Comparison of ENCODE assay signal across 19 mouse cellular contexts in the genomic region with DNA sequence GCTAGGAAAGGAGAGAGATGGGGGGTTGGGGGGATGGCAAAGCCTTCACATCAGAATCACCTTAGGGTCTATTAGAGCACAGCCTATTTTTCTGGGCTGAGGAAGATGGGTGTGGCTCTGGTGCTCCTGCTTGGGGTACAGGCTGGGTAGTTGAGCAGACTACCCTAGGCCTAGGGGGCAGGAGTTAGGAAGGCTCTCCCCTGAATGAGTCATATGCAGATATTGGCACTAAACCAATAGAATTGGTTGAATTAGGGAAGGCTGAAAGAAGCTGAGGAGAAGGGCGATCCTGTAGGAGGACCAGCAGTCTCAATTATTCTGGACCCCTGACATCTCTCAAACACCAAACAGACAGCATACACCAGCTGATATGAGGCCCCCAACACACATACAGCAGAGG. TPM values are rescaled to one million over a fixed set of nuclear protein-coding genes. Genes with fewer than 3 reads are reported as not detected.
DNase-seq lines count a peak whose midpoint lies in the region; ATAC-seq and TF ChIP-seq lines count a peak whose summit lies in the region.
"Had no signal": no experiment of that assay in that cellular context is flagged by ENCODE, and none has a peak within 500 bp of the region (broad histone marks: within the 10 kb centered on the region; RNA-seq: fewer than 3 reads in every experiment).

No protein-coding gene starts in this region.

- WGBS in intestine, postnatal 0 days, result 92% methylated on average over 1 of the region's 1 CpGs
- WGBS in intestine, embryonic 16.5 days, result 83% methylated on average over 1 of the region's 1 CpGs

- TF ChIP-seq CTCF in intestine, postnatal 0 days (IDR thresholded peaks at IDR 0.05; ENCODE audit: low read depth), result no peak

- no peaks in the 10 kb centered on the region for H3K9me3 ChIP-seq in intestine, postnatal 0 days (ENCODE audit: control insufficient read depth)
- no peaks in the 10 kb centered on the region for H3K9me3 ChIP-seq in intestine, embryonic 16.5 days (ENCODE audit: control insufficient read depth, low read length)
- H3K9me3 ChIP-seq: embryonic facial prominence, embryonic 12.5 days; heart, embryonic 13.5 days; hindbrain, embryonic 15.5 days had no signal

- no peaks in the 10 kb centered on the region for H3K27me3 ChIP-seq in intestine, postnatal 0 days (replicated peaks; ENCODE audit: control insufficient read depth, insufficient read depth, low read length)
- no peaks in the 10 kb centered on the region for H3K27me3 ChIP-seq in intestine, embryonic 16.5 days (replicated peaks; ENCODE audit: control insufficient read depth, insufficient read depth, low read length)
- H3K27me3 ChIP-seq: embryonic facial prominence, embryonic 12.5 days; heart, embryonic 13.5 days; hindbrain, embryonic 15.5 days had no signal

- no peaks in the 10 kb centered on the region for H3K4me1 ChIP-seq in intestine, postnatal 0 days (replicated peaks; ENCODE audit: control insufficient read depth, insufficient read depth, low read length)
- H3K4me1 ChIP-seq in intestine, embryonic 16.5 days (ENCODE audit: control insufficient read depth, insufficient read depth, low read length), result peaks cover 9% of the 10 kb centered on the region; the same call in 1 of the 2 replicates

- H3K9ac ChIP-seq in intestine, postnatal 0 days (ENCODE audit: low read depth, low read length), result no peak overlapping the region
- H3K9ac ChIP-seq in intestine, embryonic 16.5 days (ENCODE audit: low read depth, low read length), result no peak overlapping the region
- H3K9ac ChIP-seq: embryonic facial prominence, embryonic 12.5 days; heart, embryonic 13.5 days; hindbrain, embryonic 15.5 days had no signal

- peaks cover 7% of the 10 kb centered on the region; the same call in 1 of the 2 replicates for H3K36me3 ChIP-seq in intestine, postnatal 0 days (ENCODE audit: control insufficient read depth, insufficient read depth)
- H3K36me3 ChIP-seq in intestine, embryonic 16.5 days (ENCODE audit: control insufficient read depth, insufficient read depth, low read length), result no peaks in the 10 kb centered on the region
- H3K36me3 ChIP-seq: embryonic facial prominence, embryonic 12.5 days; hindbrain, embryonic 15.5 days had no signal

- peak; percentile 17; the same call in 1 of the 2 replicates for ATAC-seq in intestine, postnatal 0 days
- no peak for ATAC-seq in intestine, embryonic 16.5 days
- ATAC-seq: CD4-positive, CD25-positive, alpha-beta regulatory T cell, adult 4 months; forebrain, embryonic 16.5 days had no signal

- H3K4me3 ChIP-seq in intestine, postnatal 0 days (ENCODE audit: low read depth, low read length), result no peak overlapping the region
- H3K4me3 ChIP-seq in intestine, embryonic 16.5 days (ENCODE audit: low read length), result no peak overlapping the region
- H3K4me3 ChIP-seq: embryonic facial prominence, embryonic 12.5 days; heart, embryonic 13.5 days; hindbrain, embryonic 15.5 days had no signal

- H3K27ac ChIP-seq in intestine, postnatal 0 days (ENCODE audit: low read depth, low read length), result no peak overlapping the region
- H3K27ac ChIP-seq in intestine, embryonic 16.5 days (ENCODE audit: low read length), result no peak overlapping the region
- H3K27ac ChIP-seq: embryonic facial prominence, embryonic 12.5 days; heart, embryonic 13.5 days; hindbrain, embryonic 15.5 days had no signal

- DNase-seq in 416B (ENCODE audit: low read depth), result peak; percentile 30
- DNase-seq in MN1 (ENCODE audit: low spot score), result peak; percentile 48
- no peak for DNase-seq in urinary bladder, postnatal 10 days (ENCODE audit: low spot score)
- DNase-seq in urinary bladder, postnatal 4 days (ENCODE audit: low spot score in 2 of 2), result no peak
- no peak for DNase-seq in right cerebral cortex, adult 18-20 months
- DNase-seq: adrenal gland, postnatal 10 days; cerebellum, adult 11 months; cerebellum, adult 8-10 months; cerebellum, postnatal 14 days; gastrocnemius, postnatal 36 days; heart, adult 11 months; heart, postnatal 36 days had no signal

- H3K4me2 ChIP-seq in intestine, postnatal 0 days (replicated peaks; ENCODE audit: low read depth), result no peak overlapping the region
- no peak overlapping the region for H3K4me2 ChIP-seq in intestine, embryonic 16.5 days (ENCODE audit: low read depth, low read length)
- H3K4me2 ChIP-seq: embryonic facial prominence, embryonic 12.5 days; heart, embryonic 13.5 days; hindbrain, embryonic 15.5 days had no signal

RNA-seq across cellular contexts. Expression of a gene that starts 44.2 kb away (rescaled TPM):
- 2.1 and 2.6 TPM in 2 replicates for polyA plus RNA-seq in intestine, postnatal 0 days (2015; fragmentation: Nextera tagmentation; extraction: Ambion mirVana)
- polyA plus RNA-seq in intestine, embryonic 16.5 days (2015; fragmentation: Nextera tagmentation; extraction: Ambion mirVana), result 3.5 and 4.0 TPM in 2 replicates

Comparison
In these comparisons a context has a peak if more than half of its experiments do, and no peak if none do; other contexts are left out.
1. DNase-seq: peak in 416B (single experiment) and MN1 (single experiment); none in urinary bladder, postnatal 10 days (single experiment), urinary bladder, postnatal 4 days (0 of 2) and right cerebral cortex, adult 18-20 months (single experiment).